Mouse (Mus musculus) spleen, embryonic (tissue): ENCODE results near the gene Mcrip2.

ENCODE experiments used
- CTCF ChIA-PET: fragments of 350-600 bp; sonication (Branson Sonifier 250); formaldehyde crosslinking; loops from one replicate; lab custom pipeline; 2022; lab: Charles Lee

The Mcrip2 gene

DNA sequence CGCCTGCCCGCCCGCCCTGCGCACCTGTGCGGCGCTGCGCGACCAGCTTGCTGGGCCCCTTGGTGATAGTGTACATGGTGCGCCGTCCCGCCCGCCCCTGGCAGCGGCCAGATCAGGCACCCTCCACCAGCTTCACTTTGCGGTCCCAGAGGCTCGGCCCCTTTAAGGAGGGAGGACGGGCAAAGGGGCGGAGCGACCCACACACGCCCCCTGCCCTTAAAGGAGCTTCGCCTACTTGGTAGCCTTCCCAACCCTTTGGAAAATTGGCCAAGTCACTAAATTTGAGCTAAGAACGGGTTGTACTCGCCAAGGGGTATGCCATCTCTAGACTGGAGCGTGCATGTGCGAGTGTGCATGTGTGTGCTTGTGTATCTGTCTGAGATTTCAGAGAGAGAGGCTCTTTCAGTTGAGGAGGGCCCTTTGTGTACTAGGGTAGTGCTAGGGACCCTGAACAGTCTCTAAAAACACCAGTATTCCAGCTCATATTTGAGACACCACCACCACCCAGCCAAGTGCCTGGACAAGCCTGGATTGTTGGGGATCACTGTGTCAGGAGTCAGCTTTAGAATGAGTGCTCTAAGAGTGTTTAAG is at the start of gene Mcrip2:
Mcrip2 (minus strand) TSS at position 164 of the 591 bp plus-strand sequence.
- CTCF ChIA-PET, result interaction anchor here (0.6 to 1.0 kb wide), 2 partner anchors 25 to 140 kb away, joined by 3 to 4 read pairs; no protein-coding TSS in a partner anchor

DNA sequence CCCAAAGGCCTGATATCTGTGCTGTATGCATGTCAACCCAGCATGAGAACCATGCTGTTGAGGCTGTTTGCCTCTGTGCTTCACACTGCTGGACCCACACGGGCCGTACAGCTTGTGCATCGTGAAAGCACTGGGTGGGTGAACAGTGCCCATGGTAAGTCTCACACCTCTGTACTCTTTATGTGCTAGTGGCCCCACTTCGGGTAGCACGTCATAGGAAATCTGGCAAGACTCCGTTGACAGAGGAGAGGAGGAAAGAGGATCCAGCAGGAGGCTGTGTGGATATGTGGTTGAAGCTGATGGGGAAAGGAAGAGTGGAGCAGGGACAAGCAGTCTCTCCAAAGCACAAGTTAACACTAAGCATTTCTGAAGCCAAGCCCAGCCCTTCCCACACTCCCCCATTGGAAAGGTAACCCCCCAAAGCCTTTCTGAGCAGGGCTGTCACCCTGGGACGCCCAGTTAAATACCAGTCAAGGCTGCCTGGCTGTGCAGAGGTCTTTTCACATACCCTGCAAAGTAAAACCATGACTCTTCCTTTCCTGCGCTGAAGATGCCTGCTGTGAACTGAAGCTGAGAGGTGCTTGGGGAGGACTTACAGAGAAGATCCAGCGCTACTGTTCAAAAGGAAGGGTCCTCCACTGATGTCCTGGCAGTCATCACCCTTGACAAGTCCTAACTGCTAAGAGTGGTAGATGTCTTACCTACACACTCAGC is 49.6 kb upstream of the Mcrip2 start:
- CTCF ChIA-PET, result interaction anchor here (0.7 kb wide), 1 partner anchor 21 kb away, joined by 3 read pairs; no protein-coding TSS in a partner anchor

DNA sequence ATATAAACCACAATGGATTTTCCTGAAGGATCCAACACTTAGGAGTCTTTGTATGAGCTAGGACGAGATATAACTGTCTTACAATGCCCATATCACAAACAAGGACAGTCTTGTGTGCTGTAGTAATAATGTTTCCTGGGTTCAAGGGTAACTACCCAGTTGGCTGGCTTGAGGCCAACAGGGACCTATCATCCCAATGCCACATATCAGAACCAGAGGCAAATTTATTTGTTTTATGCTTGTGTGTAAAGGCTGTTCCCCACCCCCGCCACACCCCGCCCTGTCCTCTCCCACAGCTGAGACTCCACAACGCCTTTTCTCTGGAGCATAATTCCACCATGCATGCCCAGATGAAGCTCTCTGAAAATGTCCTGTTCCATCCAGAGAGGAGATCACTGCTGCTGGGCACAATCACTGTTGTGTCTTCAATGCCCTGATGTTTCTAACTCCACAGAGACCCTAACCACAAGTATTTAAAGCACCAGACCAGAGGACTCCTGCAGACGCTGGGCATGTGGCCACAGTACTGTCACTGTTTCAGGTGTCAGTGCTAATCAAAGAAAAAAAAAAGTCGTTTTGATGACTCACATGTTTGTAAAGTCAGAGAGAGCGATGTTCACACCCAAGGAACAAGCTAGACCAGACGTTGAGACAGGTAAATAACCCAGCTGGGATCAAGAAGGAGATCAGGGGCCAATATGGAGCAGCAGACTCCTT is 48.5 kb upstream of the Mcrip2 start:
- CTCF ChIA-PET, result no interaction called here

DNA sequence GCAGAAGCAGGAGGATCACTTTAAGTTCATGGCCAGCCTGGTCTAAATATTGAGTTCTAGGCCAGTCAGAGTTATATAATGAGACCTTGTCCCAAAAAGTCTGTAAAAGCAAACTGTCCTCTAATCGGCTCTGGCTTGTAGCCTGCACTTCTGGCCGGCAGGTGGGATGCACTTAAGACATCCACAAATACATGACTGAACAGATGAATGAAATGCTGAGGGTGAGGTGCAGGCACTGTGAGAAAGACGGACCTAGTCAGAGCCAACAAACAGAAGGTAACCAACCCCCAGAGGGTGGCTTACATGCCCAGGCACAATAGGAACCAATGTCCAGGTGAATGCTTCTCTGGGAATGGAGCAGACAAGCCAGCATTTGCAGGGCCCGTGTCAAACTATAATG is 45.7 kb upstream of the Mcrip2 start:
- CTCF ChIA-PET, result no interaction called here

- CTCF ChIA-PET, result interaction anchor here (0.6 kb wide), 1 partner anchor 1453 kb away, joined by 3 read pairs; no protein-coding TSS in a partner anchor
Measured at GRCm38 (mm10) chr17:25913877-25914275, 45.3 kb upstream of the Mcrip2 start.

- CTCF ChIA-PET, result interaction anchor here (0.6 kb wide), 1 partner anchor 1454 kb away, joined by 3 read pairs; no protein-coding TSS in a partner anchor
Measured at GRCm38 (mm10) chr17:25913186-25913876, 44.8 kb upstream of the Mcrip2 start.

- CTCF ChIA-PET, result no interaction called here
Measured at GRCm38 (mm10) chr17:25911816-25912215, 43.3 kb upstream of the Mcrip2 start.

GRCm38 (mm10) chr17:25907640-25908039 is 39.1 kb upstream of the Mcrip2 start:
- CTCF ChIA-PET, result interaction anchor here (0.6 kb wide), 1 partner anchor 36 kb away, joined by 9 read pairs; no protein-coding TSS in a partner anchor

GRCm38 (mm10) chr17:25903061-25903460 is 34.5 kb upstream of the Mcrip2 start:
- CTCF ChIA-PET, result no interaction called here

DNA sequence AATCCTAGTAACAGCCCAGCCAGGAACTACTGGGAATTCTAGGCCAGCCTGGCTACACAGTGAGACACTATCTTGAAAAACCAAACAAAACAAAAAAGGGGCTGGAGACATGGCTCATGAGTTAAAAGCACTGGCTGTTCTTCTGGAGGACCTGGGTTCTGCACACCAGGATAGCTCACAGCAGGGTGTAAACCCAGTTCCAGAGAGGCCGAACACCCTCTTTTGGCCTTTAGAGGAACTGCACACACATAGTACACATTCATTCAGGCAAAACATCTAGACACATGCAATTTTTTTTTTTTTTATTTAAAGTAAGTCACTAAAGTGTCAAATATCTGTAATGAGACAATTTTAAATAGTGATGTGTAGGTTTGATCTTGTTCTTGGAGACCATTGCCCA is 31.6 kb upstream of the Mcrip2 start:
- CTCF ChIA-PET, result interaction anchor here (1.2 kb wide), 1 partner anchor 11 kb away, joined by 4 read pairs; no protein-coding TSS in a partner anchor

DNA sequence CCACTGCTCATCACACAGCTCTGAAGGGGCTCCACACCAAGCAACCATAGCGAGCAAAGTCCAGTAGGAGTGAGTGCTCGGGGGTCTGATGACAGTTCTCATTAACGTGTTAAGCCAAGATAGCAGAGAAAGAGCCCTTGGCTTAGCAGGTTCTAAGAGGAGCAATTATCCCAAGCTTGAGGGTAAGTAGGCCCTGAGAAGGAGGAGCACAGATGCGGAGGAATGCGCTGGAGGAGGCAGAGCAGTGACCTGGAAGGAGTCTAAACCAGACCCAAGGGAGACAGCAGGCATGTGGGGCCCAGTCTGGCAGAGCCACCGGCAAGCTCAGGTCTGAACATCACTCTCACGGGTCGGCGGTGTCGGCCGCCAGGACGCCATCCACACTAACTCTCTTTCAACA is 27.3 kb upstream of the Mcrip2 start:
- CTCF ChIA-PET, result interaction anchor here (0.6 to 1.1 kb wide), 3 partner anchors 10 to 227 kb away, joined by 3 to 9 read pairs (median 4); partner anchors contain the start of gene Mrpl28

GRCm38 (mm10) chr17:25895415-25895814 is 26.9 kb upstream of the Mcrip2 start:
- CTCF ChIA-PET, result interaction anchor here (0.6 to 1.1 kb wide), 2 partner anchors 25 to 228 kb away, joined by 4 to 9 read pairs; partner anchors contain the start of gene Mrpl28

DNA sequence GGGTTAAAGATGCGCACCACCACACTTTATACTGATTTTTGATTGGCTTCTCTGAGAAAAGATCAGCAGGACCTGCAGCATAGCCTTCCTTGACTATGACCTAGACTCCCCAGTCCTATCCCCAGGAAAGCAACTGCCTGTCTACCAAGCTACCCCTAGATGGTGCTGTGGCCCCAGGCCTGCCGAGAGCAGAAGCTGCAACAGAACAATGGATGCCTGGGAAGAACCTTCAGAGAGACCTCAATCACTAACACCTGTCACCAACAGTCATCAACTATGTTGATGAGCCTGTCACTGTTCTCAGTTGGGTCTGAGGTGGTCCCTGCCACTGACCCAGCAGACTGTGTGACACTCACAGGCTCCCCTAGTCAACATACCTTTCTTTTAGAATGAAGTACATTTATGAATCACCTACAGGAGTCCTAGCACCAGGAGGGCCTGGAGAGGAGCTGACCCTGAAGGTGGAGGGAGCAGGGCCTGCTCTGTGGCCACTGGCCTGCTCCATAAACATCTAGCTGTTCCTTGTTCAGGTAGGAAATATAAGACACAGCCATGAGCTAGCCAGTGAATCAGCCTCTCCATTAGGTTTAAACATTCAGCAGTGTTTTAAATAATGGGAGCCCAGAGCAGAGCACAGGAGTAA is 25.5 kb upstream of the Mcrip2 start:
- CTCF ChIA-PET, result interaction anchor here (0.6 to 1.5 kb wide), 3 partner anchors 117 to 883 kb away, joined by 3 to 4 read pairs (median 3); no protein-coding TSS in a partner anchor

- CTCF ChIA-PET, result no interaction called here
Measured at GRCm38 (mm10) chr17:25888837-25889236, 20.3 kb upstream of the Mcrip2 start.

DNA sequence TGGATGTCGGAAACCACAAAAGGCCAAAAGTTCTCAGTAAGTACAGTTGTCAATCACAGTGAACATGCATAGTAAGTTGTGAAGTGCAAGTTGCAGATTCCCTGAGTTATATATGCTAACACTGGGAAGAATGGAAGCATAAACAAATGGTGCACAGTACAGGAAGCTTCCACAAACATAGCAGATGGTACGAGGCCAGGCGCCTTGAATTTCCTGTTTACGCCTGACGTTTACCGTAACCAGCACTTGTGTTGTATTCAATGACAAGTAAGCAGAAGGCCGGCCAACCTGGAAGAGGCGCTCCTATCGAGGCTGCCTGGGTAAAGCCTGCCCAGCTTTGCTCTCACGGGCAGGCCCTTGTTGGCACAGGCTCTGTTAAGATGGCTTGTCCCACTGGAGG is 18.9 kb upstream of the Mcrip2 start:
- CTCF ChIA-PET, result no interaction called here

- CTCF ChIA-PET, result interaction anchor here (0.6 kb wide), 2 partner anchors 252 to 1458 kb away, joined by 3 to 12 read pairs; partner anchors contain the start of gene Axin1
Measured at GRCm38 (mm10) chr17:25886806-25887205, 18.2 kb upstream of the Mcrip2 start.

GRCm38 (mm10) chr17:25885636-25886035 is 17.1 kb upstream of the Mcrip2 start:
- CTCF ChIA-PET, result no interaction called here

DNA sequence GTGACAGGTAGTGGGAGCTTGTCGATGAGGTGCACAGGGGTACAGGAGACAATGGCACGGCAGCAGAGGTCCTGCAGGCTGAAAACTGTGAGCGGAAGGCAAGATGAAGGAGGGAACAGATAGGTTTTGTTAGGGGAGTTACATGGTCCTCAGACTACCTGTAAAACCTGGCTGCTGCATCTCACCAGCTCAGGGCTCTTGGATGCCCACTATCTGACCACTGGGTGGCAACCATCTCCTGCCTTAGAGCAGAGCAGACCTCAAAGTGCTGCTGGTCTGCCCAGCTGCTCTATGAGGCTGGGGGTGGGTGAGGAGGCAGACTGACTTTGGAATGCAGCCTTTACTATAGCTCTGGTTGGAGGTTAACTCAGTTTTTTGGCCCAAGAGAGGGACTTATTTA is 15.3 kb upstream of the Mcrip2 start:
- CTCF ChIA-PET, result interaction anchor here (0.5 kb wide), 1 partner anchor 129 kb away, joined by 3 read pairs; no protein-coding TSS in a partner anchor

GRCm38 (mm10) chr17:25883268-25883667 is 14.7 kb upstream of the Mcrip2 start:
- CTCF ChIA-PET, result interaction anchor here (0.5 kb wide), 1 partner anchor 130 kb away, joined by 3 read pairs; no protein-coding TSS in a partner anchor

DNA sequence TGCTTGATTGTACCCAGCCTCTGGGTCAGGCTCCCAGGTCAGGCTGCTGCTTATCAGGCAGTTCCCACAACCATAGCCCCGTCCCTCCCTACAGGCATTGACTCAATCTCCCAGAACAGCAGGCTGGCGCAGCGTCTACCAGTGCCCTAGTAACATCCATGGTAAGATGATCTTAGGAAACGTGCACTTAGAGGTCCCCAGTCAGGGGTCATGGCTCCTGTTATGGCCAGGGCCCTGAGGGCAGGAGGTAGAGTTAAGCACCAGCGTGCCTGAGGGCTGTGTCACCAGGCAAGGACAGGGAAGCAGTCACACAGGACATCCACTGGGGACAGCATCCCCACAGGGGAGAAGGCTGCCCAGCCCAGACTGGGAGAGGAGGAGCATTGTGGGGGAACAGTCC is 13.7 kb upstream of the Mcrip2 start:
- CTCF ChIA-PET, result no interaction called here
